In the genomic region with DNA sequence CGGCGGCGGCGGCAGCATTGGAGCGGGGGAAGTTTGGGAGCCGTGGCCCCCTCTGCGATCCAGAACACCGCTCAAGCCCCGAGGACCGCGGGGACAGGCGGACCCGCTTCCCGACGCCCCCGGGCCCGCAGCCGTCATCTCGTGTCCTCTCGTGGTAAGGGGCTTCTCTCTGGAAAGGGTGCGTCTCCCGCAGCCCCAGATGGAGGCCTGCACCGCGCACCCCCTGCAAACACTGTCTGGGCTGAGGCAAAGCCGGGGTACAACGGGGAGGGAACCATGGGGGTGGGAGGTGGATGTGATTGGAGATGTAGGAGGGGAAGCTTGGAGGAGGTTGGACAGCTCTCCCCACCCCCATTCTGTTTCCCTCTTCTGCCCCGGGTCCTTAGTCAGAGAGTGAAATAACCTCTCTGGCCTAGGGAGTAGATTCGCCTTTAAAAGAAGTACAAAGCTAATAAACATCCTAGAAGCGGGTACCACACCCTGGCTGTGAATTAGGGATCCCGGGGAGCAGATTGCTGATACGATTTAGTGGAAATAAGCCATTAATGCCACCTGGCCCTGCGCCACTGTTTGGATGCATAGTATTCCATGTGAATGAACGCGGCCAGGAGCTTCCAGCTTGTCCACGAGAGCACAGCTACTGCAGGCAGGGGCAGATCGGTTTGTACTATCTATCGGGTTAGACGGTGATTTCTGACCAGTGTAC, we compare ENCODE assay signal across 8 mouse cellular contexts. TPM values are rescaled to one million over a fixed set of nuclear protein-coding genes. Genes with fewer than 3 reads are reported as not detected.
DNase-seq lines count a peak whose midpoint lies in the region; ATAC-seq and TF ChIP-seq lines count a peak whose summit lies in the region.

No protein-coding gene starts in this region.

- no peaks in the 10 kb centered on the region for H3K27me3 ChIP-seq in limb, embryonic 14.5 days (ENCODE audit: control insufficient read depth, insufficient read depth, low read length)
- H3K27me3 ChIP-seq in midbrain, postnatal 0 days (ENCODE audit: insufficient read depth, low read length): no peaks in the 10 kb centered on the region

- peak overlapping the region; percentile 100 for H3K4me2 ChIP-seq in limb, embryonic 14.5 days (replicated peaks; ENCODE audit: low read depth, low read length, severe bottlenecking)
- peak overlapping the region; percentile 86 for H3K4me2 ChIP-seq in midbrain, postnatal 0 days (ENCODE audit: low read depth, low read length, poor library complexity, severe bottlenecking)

- TF ChIP-seq POLR2A in limb, embryonic 14.5 days (IDR thresholded peaks at IDR 0.05; ENCODE audit: borderline replicate concordance, extremely low read depth, insufficient read depth, insufficient read length): no peak

- peak overlapping the region; percentile 80 for H3K4me3 ChIP-seq in limb, embryonic 14.5 days (replicated peaks; ENCODE audit: low read length)
- peak overlapping the region; percentile 88 for H3K4me3 ChIP-seq in midbrain, postnatal 0 days (ENCODE audit: low read depth, low read length)

- H3K27ac ChIP-seq in limb, embryonic 14.5 days (replicated peaks; ENCODE audit: low read depth, low read length): no peak overlapping the region
- H3K27ac ChIP-seq in midbrain, postnatal 0 days (ENCODE audit: low read depth, low read length): peak overlapping the region; percentile 93

- peak; percentile 70 for ATAC-seq in limb, embryonic 14.5 days (ENCODE audit: low FRiP score, low read depth)
- ATAC-seq in midbrain, postnatal 0 days (ENCODE audit: low FRiP score): peak; percentile 86

- TF ChIP-seq CTCF in midbrain, postnatal 0 days (IDR thresholded peaks at IDR 0.05): no peak

- 2% methylated on average over 32 of the region's 38 CpGs for WGBS in limb, embryonic 14.5 days
- WGBS in midbrain, postnatal 0 days: under 1% methylated on average over 36 of the region's 38 CpGs

- DNase-seq in urinary bladder, adult 18-20 months (ENCODE audit: low spot score in 2 of 2): peak; percentile 27 to 33
- no peak for DNase-seq in urinary bladder, adult 2 months (ENCODE audit: low spot score)
- peak; percentile 78 to 82 for DNase-seq in cerebellum, postnatal 14 days
- peak; percentile 36 for DNase-seq in gastrocnemius, postnatal 10 days
- peak; percentile 57 for DNase-seq in kidney, adult 9 months
- DNase-seq in limb, embryonic 14.5 days (ENCODE audit: low spot score): peak; percentile 53
- DNase-seq in midbrain, postnatal 0 days (ENCODE audit: low spot score): peak; percentile 74
- peak; percentile 18 for DNase-seq in thymus, postnatal 4 days

- no peaks in the 10 kb centered on the region for H3K9me3 ChIP-seq in limb, embryonic 14.5 days (ENCODE audit: control insufficient read depth, low read length)
- H3K9me3 ChIP-seq in midbrain, postnatal 0 days (ENCODE audit: low read length): no peaks in the 10 kb centered on the region

- H3K4me1 ChIP-seq in limb, embryonic 14.5 days (ENCODE audit: control insufficient read depth, insufficient read depth, low read length): peaks cover 4% of the 10 kb centered on the region; the same call in 1 of the 2 replicates
- peaks cover 9% of the 10 kb centered on the region; the same call in 1 of the 2 replicates for H3K4me1 ChIP-seq in midbrain, postnatal 0 days (ENCODE audit: insufficient read depth, low read length)

- H3K9ac ChIP-seq in limb, embryonic 14.5 days (ENCODE audit: low read depth, low read length, severe bottlenecking): peak overlapping the region; percentile 62
- H3K9ac ChIP-seq in midbrain, postnatal 0 days (replicated peaks; ENCODE audit: low read length, poor library complexity, severe bottlenecking): peak overlapping the region; percentile 97

- no peaks in the 10 kb centered on the region for H3K36me3 ChIP-seq in limb, embryonic 14.5 days (ENCODE audit: control insufficient read depth, insufficient read depth, low read length)
- H3K36me3 ChIP-seq in midbrain, postnatal 0 days (ENCODE audit: insufficient read depth, low read length): 0 out of 2 replicates have a peak, but pooled peaks cover 2% of the 10 kb centered on the region

RNA-seq across cellular contexts. Expression of a gene that starts 0.4 kb away (rescaled TPM):
- polyA plus RNA-seq in urinary bladder, adult 2 months (2012; rRNA removed): 2.7 and 3.0 TPM in 2 replicates
- total RNA-seq in gastrocnemius, postnatal 10 days (2021): 1 to 10 TPM; 1.2 to 1.6 TPM
- 4.9 and 5.9 TPM in 2 replicates for polyA plus RNA-seq in limb, embryonic 14.5 days (2012; rRNA removed)
- 7.3 and 7.5 TPM in 2 replicates for polyA plus RNA-seq in limb, embryonic 14.5 days (2014; fragmentation: Nextera tagmentation; extraction: Ambion mirVana)
- total RNA-seq in midbrain, postnatal 0 days (2014; rRNA removed): 32.5 and 33.0 TPM in 2 replicates
- 19.8 and 21.2 TPM in 2 replicates for polyA plus RNA-seq in midbrain, postnatal 0 days (2015; fragmentation: Nextera tagmentation; extraction: Ambion mirVana)

RNA-seq across cellular contexts. Expression of a gene that starts 0.6 kb away (rescaled TPM):
- 12.6 and 13.0 TPM in 2 replicates for polyA plus RNA-seq in urinary bladder, adult 2 months (2012; rRNA removed)
- total RNA-seq in gastrocnemius, postnatal 10 days (2021): 10 to 100 TPM in 1 of 2 experiments, 1 to 10 TPM in 1; 9.5 to 10.7 TPM
- 7.6 and 9.8 TPM in 2 replicates for polyA plus RNA-seq in limb, embryonic 14.5 days (2012; rRNA removed)
- polyA plus RNA-seq in limb, embryonic 14.5 days (2014; fragmentation: Nextera tagmentation; extraction: Ambion mirVana): 16.6 and 17.3 TPM in 2 replicates
- total RNA-seq in midbrain, postnatal 0 days (2014; rRNA removed): 91.3 and 94.1 TPM in 2 replicates
- polyA plus RNA-seq in midbrain, postnatal 0 days (2015; fragmentation: Nextera tagmentation; extraction: Ambion mirVana): 59.2 and 60.2 TPM in 2 replicates
